Mouse (Mus musculus) hindbrain, postnatal 0 days (tissue): Measurements from ENCODE around the gene Wwox. TPM values are rescaled to one million over a fixed set of nuclear protein-coding genes. Genes with fewer than 3 reads are reported as not detected.

ENCODE experiments used
- ATAC-seq: fragments of 200-750 bp; cut with Nextera tagmentation; 2 replicates; pipeline ENCODE4 v1.8.0; 2017; ENCODE audit warnings: mild to moderate bottlenecking, moderate TSS enrichment, moderate library complexity
- DNase-seq: peaks from one replicate; pipeline ENCODE4 v3.0.0-alpha.2; 2015; ENCODE audit warnings: low spot score
- H3K27ac ChIP-seq: fragments of 300-500 bp; sonication (generic); 2 replicates; pipeline ENCODE4 v1.5.1; 2014; ENCODE audit warnings: mild to moderate bottlenecking
- H3K27me3 ChIP-seq: fragments of 300-500 bp; sonication (generic); 2 replicates; pipeline ENCODE4 v1.6.1; 2014; ENCODE audit warnings: low read length, mixed read lengths; ENCODE audit not compliant: insufficient read depth
- H3K36me3 ChIP-seq: fragments of 300-500 bp; sonication (generic); 2 replicates; pipeline ENCODE4 v1.6.1; 2014; ENCODE audit warnings: low read length, mixed read lengths; ENCODE audit not compliant: insufficient read depth
- H3K4me1 ChIP-seq: fragments of 300-500 bp; sonication (generic); 2 replicates; pipeline ENCODE4 v1.6.1; 2014; ENCODE audit warnings: antibody characterized with exemption, low read length, mixed read lengths; ENCODE audit not compliant: insufficient read depth
- H3K4me2 ChIP-seq: fragments of 300-500 bp; sonication (generic); 2 replicates; pipeline ENCODE4 v1.6.1; 2014; ENCODE audit warnings: low read depth, mild to moderate bottlenecking, low read length, moderate library complexity, mixed read lengths
- H3K4me3 ChIP-seq: fragments of 300-500 bp; sonication (generic); 2 replicates; pipeline ENCODE4 v1.5.1; 2014; ENCODE audit warnings: low read length
- H3K9ac ChIP-seq: fragments of 300-500 bp; sonication (generic); replicated peaks from 2 replicates; pipeline ENCODE4 v1.6.1; 2014; ENCODE audit warnings: mild to moderate bottlenecking, low read length, moderate library complexity, mixed read lengths
- H3K9me3 ChIP-seq: fragments of 300-500 bp; sonication (generic); 2 replicates; pipeline ENCODE4 v1.6.1; 2016; ENCODE audit warnings: low read length, mixed read lengths
- CTCF ChIP-seq: IDR thresholded peaks from 2 replicates; pipeline ENCODE4 v1.5.1; 2016; ENCODE audit warnings: antibody characterized with exemption, control low read depth, low read depth
- WGBS: fragments of 180-500 bp; shearing (Covaris S2); extraction: QIAGEN DNeasy Blood & Tissue Kit; methylation state at CpG from one replicate; pipeline ENCODE4 v1.1.7; 2014; 5-methylcytosine and 5-hydroxymethylcytosine counted together
- polyA plus RNA-seq: library from polyadenylated mRNA; unstranded; fragments of >200 nt; fragmentation: Nextera tagmentation; extraction: Ambion mirVana; gene quantifications from 2 replicates; pipeline ENCODE4 v1.2.1, GENCODE M21; 2015
- total RNA-seq: library from RNA; depleted of rRNA; stranded (reverse); fragments of >200 nt; gene quantifications from 2 replicates; pipeline ENCODE4 v1.2.3, GENCODE M21; 2014

The Wwox gene
- total and polyA plus RNA-seq, 2 experiments from 2014 or later = 17.1 to 19.8 TPM

GRCm38 (mm10) chr8:114947921-114948320 lies 508.5 kb downstream of the Wwox start:
- Histone ChIP-seq H3K4me1 (no peaks in the 10 kb centered on the region), H3K4me3 (no peak overlapping the region), H3K4me2 (no peak overlapping the region), H3K9me3 (no peaks in the 10 kb centered on the region), H3K9ac (no peak overlapping the region), H3K36me3 (no peaks in the 10 kb centered on the region), H3K27me3 (no peaks in the 10 kb centered on the region), H3K27ac (no peak overlapping the region)
- 73% methylated on average over 6 of the region's 6 CpGs for WGBS
- DNase-seq (no peak), ATAC-seq (no peak)
- TF ChIP-seq CTCF = no peak

GRCm38 (mm10) chr8:114956377-114957168 lies 517.1 kb downstream of the Wwox start:
- Histone ChIP-seq H3K9me3 (no peaks in the 10 kb centered on the region), H3K4me1 (no peaks in the 10 kb centered on the region), H3K4me2 (no peak overlapping the region), H3K4me3 (no peak overlapping the region), H3K27me3 (no peaks in the 10 kb centered on the region), H3K27ac (no peak overlapping the region), H3K36me3 (no peaks in the 10 kb centered on the region), H3K9ac (no peak overlapping the region)
- 80% methylated on average over 8 of the region's 8 CpGs for WGBS
- no peak for TF ChIP-seq CTCF
- DNase-seq = no peak
- no peak for ATAC-seq

- Histone ChIP-seq H3K4me2 (no peak overlapping the region), H3K4me1 (no peaks in the 10 kb centered on the region), H3K27ac (no peak overlapping the region), H3K4me3 (no peak overlapping the region), H3K9me3 (no peaks in the 10 kb centered on the region), H3K9ac (no peak overlapping the region), H3K36me3 (no peaks in the 10 kb centered on the region), H3K27me3 (no peaks in the 10 kb centered on the region)
- no peak for TF ChIP-seq CTCF
- no peak for ATAC-seq
- 78% methylated on average over 16 of the region's 16 CpGs for WGBS
- no peak for DNase-seq
These were observed 519.1 kb downstream of the Wwox start for GRCm38 (mm10) chr8:114958437-114959107.

GRCm38 (mm10) chr8:114959406-114959805 lies 520.0 kb downstream of the Wwox start:
- no peak overlapping the region for H3K27ac ChIP-seq
- H3K4me3 ChIP-seq = no peak overlapping the region
- H3K9ac ChIP-seq = no peak overlapping the region
- H3K4me1 ChIP-seq = no peaks in the 10 kb centered on the region
- no peaks in the 10 kb centered on the region for H3K27me3 ChIP-seq
- no peak for TF ChIP-seq CTCF
- WGBS = 89% methylated on average over 11 of the region's 11 CpGs
- no peaks in the 10 kb centered on the region for H3K9me3 ChIP-seq
- DNase-seq (no peak), ATAC-seq (no peak)
- no peak overlapping the region for H3K4me2 ChIP-seq
- H3K36me3 ChIP-seq = no peaks in the 10 kb centered on the region

GRCm38 (mm10) chr8:114962494-114962893 lies 523.0 kb downstream of the Wwox start:
- no peaks in the 10 kb centered on the region for H3K27me3 ChIP-seq
- no peak for TF ChIP-seq CTCF
- H3K4me1 ChIP-seq = no peaks in the 10 kb centered on the region
- no peak overlapping the region for H3K4me3 ChIP-seq
- DNase-seq = no peak
- no peaks in the 10 kb centered on the region for H3K36me3 ChIP-seq
- no peak for ATAC-seq
- no peak overlapping the region for H3K27ac ChIP-seq
- H3K4me2 ChIP-seq = no peak overlapping the region
- H3K9me3 ChIP-seq = no peaks in the 10 kb centered on the region
- WGBS = 78% methylated on average over 1 of the region's 1 CpGs
- no peak overlapping the region for H3K9ac ChIP-seq

GRCm38 (mm10) chr8:114963282-114963681 lies 523.8 kb downstream of the Wwox start:
- no peaks in the 10 kb centered on the region for H3K36me3 ChIP-seq
- H3K27ac ChIP-seq = no peak overlapping the region
- H3K4me2 ChIP-seq = no peak overlapping the region
- TF ChIP-seq CTCF = no peak
- DNase-seq (no peak), ATAC-seq (no peak)
- no peaks in the 10 kb centered on the region for H3K9me3 ChIP-seq
- H3K9ac ChIP-seq = no peak overlapping the region
- no peaks in the 10 kb centered on the region for H3K27me3 ChIP-seq
- 96% methylated on average over 4 of the region's 4 CpGs for WGBS
- H3K4me1 ChIP-seq = no peaks in the 10 kb centered on the region
- no peak overlapping the region for H3K4me3 ChIP-seq

- no peak for TF ChIP-seq CTCF
These were observed 524.8 kb downstream of the Wwox start for GRCm38 (mm10) chr8:114964206-114964605.

More at GRCm38 (mm10) chr8:114964206-114964605, 524.8 kb downstream of the Wwox start:
- Histone ChIP-seq H3K36me3 (no peaks in the 10 kb centered on the region), H3K27ac (no peak overlapping the region), H3K4me1 (no peaks in the 10 kb centered on the region), H3K27me3 (no peaks in the 10 kb centered on the region), H3K9ac (no peak overlapping the region), H3K4me3 (no peak overlapping the region), H3K4me2 (no peak overlapping the region), H3K9me3 (peaks cover 2% of the 10 kb centered on the region; the same call in 1 of the 2 replicates)
- DNase-seq = no peak
- ATAC-seq = no peak
- 97% methylated on average over 6 of the region's 6 CpGs for WGBS
